9 mouse cellular contexts compared by ENCODE assay signal in genomic region chr5:30280864-30281263, GRCm38 (mm10). TPM values are rescaled to one million over a fixed set of nuclear protein-coding genes. Genes with fewer than 3 reads are reported as not detected.
A peak's percentile ranks its signal among the peaks of the same experiment; 100 is the strongest.
DNase-seq lines count a peak whose midpoint lies in the region; ATAC-seq lines count a peak whose summit lies in the region.
"Had no signal": no experiment of that assay in that cellular context is flagged by ENCODE, and none has a peak within 500 bp of the region (broad histone marks: within the 10 kb centered on the region; RNA-seq: fewer than 3 reads in every experiment).

No protein-coding gene starts in this region.

- ATAC-seq in kidney, embryonic 15.5 days (replicated peaks; ENCODE audit: low FRiP score) = no peak
- no peak for ATAC-seq in embryonic facial prominence, embryonic 15.5 days (ENCODE audit: insufficient number of reproducible peaks, low FRiP score, low TSS enrichment, low read depth)
- no peak for ATAC-seq in intestine, embryonic 15.5 days
- ATAC-seq in neural tube, embryonic 12.5 days (ENCODE audit: low FRiP score, low read depth) = no peak
- no peak for ATAC-seq in granulocyte monocyte progenitor cell, adult 5-6 weeks (replicated peaks; ENCODE audit: poor library complexity, severe bottlenecking)

- H3K36me3 ChIP-seq in kidney, embryonic 15.5 days = no peaks in the 10 kb centered on the region
- H3K36me3 ChIP-seq in embryonic facial prominence, embryonic 15.5 days = no peaks in the 10 kb centered on the region
- no peaks in the 10 kb centered on the region for H3K36me3 ChIP-seq in intestine, embryonic 15.5 days
- H3K36me3 ChIP-seq in neural tube, embryonic 12.5 days = no peaks in the 10 kb centered on the region

- peaks cover 6% of the 10 kb centered on the region; the same call in 1 of the 2 replicates for H3K4me1 ChIP-seq in kidney, embryonic 15.5 days
- H3K4me1 ChIP-seq in embryonic facial prominence, embryonic 15.5 days = peaks cover 4% of the 10 kb centered on the region
- 0 out of 2 replicates have a peak, but pooled peaks cover 3% of the 10 kb centered on the region for H3K4me1 ChIP-seq in intestine, embryonic 15.5 days (replicated peaks)
- 0 out of 2 replicates have a peak, but pooled peaks cover 4% of the 10 kb centered on the region for H3K4me1 ChIP-seq in neural tube, embryonic 12.5 days

- no peaks in the 10 kb centered on the region for H3K27me3 ChIP-seq in kidney, embryonic 15.5 days
- no peaks in the 10 kb centered on the region for H3K27me3 ChIP-seq in embryonic facial prominence, embryonic 15.5 days
- no peaks in the 10 kb centered on the region for H3K27me3 ChIP-seq in intestine, embryonic 15.5 days (replicated peaks)
- no peaks in the 10 kb centered on the region for H3K27me3 ChIP-seq in neural tube, embryonic 12.5 days (replicated peaks)

- H3K27ac ChIP-seq in kidney, embryonic 15.5 days = no peak overlapping the region
- no peak overlapping the region for H3K27ac ChIP-seq in embryonic facial prominence, embryonic 15.5 days (replicated peaks)
- no peak overlapping the region for H3K27ac ChIP-seq in intestine, embryonic 15.5 days
- no peak overlapping the region for H3K27ac ChIP-seq in neural tube, embryonic 12.5 days

- H3K9me3 ChIP-seq in kidney, embryonic 15.5 days (replicated peaks) = peaks cover 7% of the 10 kb centered on the region; the same call in 1 of the 2 replicates
- H3K9me3 ChIP-seq in embryonic facial prominence, embryonic 15.5 days (replicated peaks) = no peaks in the 10 kb centered on the region; the same call in 1 of the 2 replicates
- peaks cover 3% of the 10 kb centered on the region; the same call in 1 of the 2 replicates for H3K9me3 ChIP-seq in intestine, embryonic 15.5 days
- H3K9me3 ChIP-seq in neural tube, embryonic 12.5 days = peaks cover 9% of the 10 kb centered on the region; the same call in 1 of the 2 replicates

- WGBS in kidney, embryonic 15.5 days = 38% methylated on average over 9 of the region's 9 CpGs
- WGBS in embryonic facial prominence, embryonic 15.5 days = 34% methylated on average over 8 of the region's 9 CpGs
- WGBS in intestine, embryonic 15.5 days = 41% methylated on average over 9 of the region's 9 CpGs
- WGBS in neural tube, embryonic 12.5 days = 36% methylated on average over 8 of the region's 9 CpGs

- no peak for DNase-seq in kidney, postnatal 25 days
- no peak for DNase-seq in urinary bladder, postnatal 4 days (ENCODE audit: low spot score in 2 of 2)
- no peak for DNase-seq in layer of hippocampus, postnatal 14 days (ENCODE audit: low spot score in 2 of 2)

- H3K4me2 ChIP-seq in kidney, embryonic 15.5 days = peak overlapping the region; percentile 59
- peak overlapping the region; percentile 59 for H3K4me2 ChIP-seq in embryonic facial prominence, embryonic 15.5 days (replicated peaks)
- H3K4me2 ChIP-seq in intestine, embryonic 15.5 days (replicated peaks) = peak overlapping the region; percentile 68
- peak overlapping the region; percentile 78 for H3K4me2 ChIP-seq in neural tube, embryonic 12.5 days (replicated peaks)

- H3K4me3 ChIP-seq in kidney, embryonic 15.5 days (replicated peaks) = peak overlapping the region; percentile 37; the same call in 1 of the 2 replicates
- H3K4me3 ChIP-seq in embryonic facial prominence, embryonic 15.5 days (replicated peaks) = peak overlapping the region; percentile 38
- H3K4me3 ChIP-seq in intestine, embryonic 15.5 days (replicated peaks) = peak overlapping the region; percentile 35; the same call in 1 of the 2 replicates
- peak overlapping the region; percentile 45 for H3K4me3 ChIP-seq in neural tube, embryonic 12.5 days

- H3K9ac ChIP-seq in kidney, embryonic 15.5 days = no peak overlapping the region
- H3K9ac ChIP-seq in embryonic facial prominence, embryonic 15.5 days = no peak overlapping the region
- H3K9ac ChIP-seq in intestine, embryonic 15.5 days = no peak overlapping the region
- 0 out of 2 replicates have a peak overlapping the region, but pooled peaks have one; percentile 54 for H3K9ac ChIP-seq in neural tube, embryonic 12.5 days

RNA-seq across cellular contexts. Expression of gene Drc1, which starts 0.3 kb away (rescaled TPM):
- polyA plus RNA-seq in kidney, embryonic 15.5 days (2015; fragmentation: Nextera tagmentation; extraction: Ambion mirVana) = 0.30 and 0.84 TPM in 2 replicates
- polyA plus RNA-seq in embryonic facial prominence, embryonic 15.5 days (2015; fragmentation: Nextera tagmentation; extraction: Ambion mirVana) = 4.4 and 8.5 TPM in 2 replicates
- 0.38 and 0.78 TPM in 2 replicates for polyA plus RNA-seq in intestine, embryonic 15.5 days (2015; fragmentation: Nextera tagmentation; extraction: Ambion mirVana)
- polyA plus RNA-seq in neural tube, embryonic 12.5 days (2016; fragmentation: Nextera tagmentation; extraction: Ambion mirVana) = 1.2 and 1.4 TPM in 2 replicates
- not detected in 2 replicates for total RNA-seq in granulocyte monocyte progenitor cell, adult 5-6 weeks (2014; fragmentation: Nextera tagmentation)
- total RNA-seq in granulocyte monocyte progenitor cell, adult 5-6 weeks (2017) = not detected in 2 replicates
- 10 to 100 TPM in 1 of 2 experiments, 1 to 10 TPM in 1; 9.7 to 10.2 TPM for total RNA-seq in layer of hippocampus, postnatal 14 days (2021)
- total RNA-seq: MEL had no signal

RNA-seq across cellular contexts. Expression of gene Selenoi, which starts 48.5 kb away (rescaled TPM):
- 14.0 and 14.3 TPM in 2 replicates for polyA plus RNA-seq in kidney, embryonic 15.5 days (2015; fragmentation: Nextera tagmentation; extraction: Ambion mirVana)
- 16.0 and 17.5 TPM in 2 replicates for polyA plus RNA-seq in embryonic facial prominence, embryonic 15.5 days (2015; fragmentation: Nextera tagmentation; extraction: Ambion mirVana)
- 37.3 and 38.1 TPM in 2 replicates for polyA plus RNA-seq in intestine, embryonic 15.5 days (2015; fragmentation: Nextera tagmentation; extraction: Ambion mirVana)
- polyA plus RNA-seq in neural tube, embryonic 12.5 days (2016; fragmentation: Nextera tagmentation; extraction: Ambion mirVana) = 22.5 and 23.2 TPM in 2 replicates
- 22.7 and 38.5 TPM in 2 replicates for total RNA-seq in granulocyte monocyte progenitor cell, adult 5-6 weeks (2014; fragmentation: Nextera tagmentation)
- 48.1 and 61.2 TPM in 2 replicates for total RNA-seq in granulocyte monocyte progenitor cell, adult 5-6 weeks (2017)
- total RNA-seq in layer of hippocampus, postnatal 14 days (2021) = 10 to 100 TPM; 42.8 to 57.1 TPM
